Comparison of ENCODE assay signal across 12 mouse cellular contexts in genomic region chr2:58992431-58993191, GRCm38 (mm10).
DNase-seq lines count a peak whose midpoint lies in the region; ATAC-seq lines count a peak whose summit lies in the region.
"Had no signal": no experiment of that assay in that cellular context is flagged by ENCODE, and none has a peak within 500 bp of the region (broad histone marks: within the 10 kb centered on the region; RNA-seq: fewer than 3 reads in every experiment).

No protein-coding gene starts in this region.

- no peaks in the 10 kb centered on the region for H3K27me3 ChIP-seq in embryonic facial prominence, embryonic 14.5 days (replicated peaks; ENCODE audit: control insufficient read depth, insufficient read depth, low read length)
- no peaks in the 10 kb centered on the region for H3K27me3 ChIP-seq in embryonic facial prominence, embryonic 10.5 days (replicated peaks; ENCODE audit: low read depth, poor library complexity, severe bottlenecking)
- H3K27me3 ChIP-seq: embryonic facial prominence, embryonic 12.5 days had no signal

- H3K9ac ChIP-seq in embryonic facial prominence, embryonic 14.5 days (ENCODE audit: low read depth, low read length): no peak overlapping the region
- H3K9ac ChIP-seq: embryonic facial prominence, embryonic 12.5 days had no signal

- no peaks in the 10 kb centered on the region for H3K9me3 ChIP-seq in embryonic facial prominence, embryonic 14.5 days (ENCODE audit: control insufficient read depth, low read length)
- H3K9me3 ChIP-seq in embryonic facial prominence, embryonic 10.5 days: no peaks in the 10 kb centered on the region
- H3K9me3 ChIP-seq: embryonic facial prominence, embryonic 12.5 days; limb, embryonic 10.5 days had no signal

- WGBS in embryonic facial prominence, embryonic 14.5 days: 72% methylated on average over 14 of the region's 14 CpGs
- WGBS in embryonic facial prominence, embryonic 10.5 days: 86% methylated on average over 14 of the region's 14 CpGs

- no peak for ATAC-seq in embryonic facial prominence, embryonic 14.5 days (ENCODE audit: low read depth)
- ATAC-seq: intestine, postnatal 0 days had no signal

- no peak overlapping the region for H3K4me2 ChIP-seq in embryonic facial prominence, embryonic 14.5 days (ENCODE audit: low read depth, low read length)
- H3K4me2 ChIP-seq: embryonic facial prominence, embryonic 12.5 days had no signal

- no peak overlapping the region for H3K27ac ChIP-seq in embryonic facial prominence, embryonic 14.5 days (replicated peaks; ENCODE audit: low read depth, low read length)
- H3K27ac ChIP-seq in embryonic facial prominence, embryonic 10.5 days (replicated peaks): no peak overlapping the region
- H3K27ac ChIP-seq: embryonic facial prominence, embryonic 12.5 days; limb, embryonic 10.5 days had no signal

- H3K4me1 ChIP-seq in embryonic facial prominence, embryonic 14.5 days (ENCODE audit: control insufficient read depth, insufficient read depth, low read length): no peaks in the 10 kb centered on the region
- no peaks in the 10 kb centered on the region for H3K4me1 ChIP-seq in embryonic facial prominence, embryonic 10.5 days
- H3K4me1 ChIP-seq: embryonic facial prominence, embryonic 12.5 days; limb, embryonic 10.5 days had no signal

- no peak overlapping the region for H3K4me3 ChIP-seq in embryonic facial prominence, embryonic 14.5 days (ENCODE audit: low read depth, low read length)
- no peak overlapping the region for H3K4me3 ChIP-seq in embryonic facial prominence, embryonic 10.5 days
- H3K4me3 ChIP-seq: embryonic facial prominence, embryonic 12.5 days; limb, embryonic 10.5 days had no signal

- H3K36me3 ChIP-seq in embryonic facial prominence, embryonic 14.5 days (ENCODE audit: control insufficient read depth, insufficient read depth, low read length): no peaks in the 10 kb centered on the region
- H3K36me3 ChIP-seq in embryonic facial prominence, embryonic 10.5 days (replicated peaks): no peaks in the 10 kb centered on the region
- H3K36me3 ChIP-seq: embryonic facial prominence, embryonic 12.5 days; limb, embryonic 10.5 days had no signal

- peak; percentile 45 for DNase-seq in embryonic facial prominence, embryonic 14.5 days (ENCODE audit: low spot score)
- DNase-seq in embryonic facial prominence, embryonic 10.5 days (ENCODE audit: low spot score): no peak
- DNase-seq in urinary bladder, postnatal 14 days (ENCODE audit: low spot score): peak; percentile 5
- no peak for DNase-seq in urinary bladder, adult 18-20 months (ENCODE audit: low spot score in 2 of 2)
- peak; percentile 71 for DNase-seq in kidney, postnatal 10 days
- no peak for DNase-seq in layer of hippocampus, postnatal 25 days (ENCODE audit: extremely low spot score in 1 of 2, low spot score in 1 of 2)
- no peak for DNase-seq in left cerebral cortex, adult 9 months (ENCODE audit: low spot score in 2 of 2)
- DNase-seq in gastrocnemius, postnatal 25 days: no peak
- DNase-seq: cerebellum, adult 11-12 months had no signal

Comparison
In these comparisons a context has a peak if more than half of its experiments do, and no peak if none do; other contexts are left out.
1. DNase-seq: peak in embryonic facial prominence, embryonic 14.5 days (single experiment), urinary bladder, postnatal 14 days (single experiment) and kidney, postnatal 10 days (single experiment); none in embryonic facial prominence, embryonic 10.5 days (single experiment), urinary bladder, adult 18-20 months (0 of 2), layer of hippocampus, postnatal 25 days (0 of 2), left cerebral cortex, adult 9 months (0 of 2) and gastrocnemius, postnatal 25 days (single experiment).